Mouse (Mus musculus) lung, adult 2 months (tissue): ENCODE measurements around the gene Aurkb.

ENCODE experiments used
- CTCF ChIP-seq: fragments of 200-500 bp; IDR thresholded peaks from 2 replicates; pipeline ENCODE4 v1.5.1; 2011; ENCODE audit warnings: mild to moderate bottlenecking, low read length, control low read depth; ENCODE audit not compliant: insufficient read depth
- POLR2A ChIP-seq: fragments of 200-500 bp; IDR thresholded peaks from 2 replicates; pipeline ENCODE4 v1.6.1; 2011; ENCODE audit warnings: low read depth, mild to moderate bottlenecking, control low read depth, low read length, borderline replicate concordance; ENCODE audit errors: extremely low read depth

DNA sequence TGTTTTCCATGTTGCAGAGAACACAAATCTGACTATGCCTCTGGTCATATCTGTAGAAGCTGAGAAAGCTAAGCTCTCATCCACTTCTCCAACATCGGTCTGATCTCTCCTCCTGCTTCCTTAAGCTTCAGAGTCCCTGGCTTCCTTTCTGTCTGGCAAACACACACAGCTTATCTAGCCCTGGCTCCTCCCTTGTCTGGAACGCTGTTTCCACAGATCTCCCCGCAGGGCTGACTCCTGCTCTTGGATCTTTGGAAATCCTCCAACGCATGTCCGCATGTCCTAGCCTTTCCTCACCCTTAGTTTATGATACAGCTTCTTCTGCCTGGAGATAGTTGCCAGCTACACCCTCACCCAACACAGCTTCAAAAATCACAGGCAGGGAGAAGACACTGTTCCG, 22.2 kb downstream of the Aurkb start:
- no peak for TF ChIP-seq CTCF
- no peak for TF ChIP-seq POLR2A
